Mouse (Mus musculus) intestine, postnatal 0 days (tissue): ENCODE results near the gene Fpgs. TPM values are rescaled to one million over a fixed set of nuclear protein-coding genes. Genes with fewer than 3 reads are reported as not detected.

Experiments used
- ATAC-seq: fragments of 200-750 bp; cut with Nextera tagmentation; 2 replicates; pipeline ENCODE4 v1.8.0; 2017; ENCODE audit warnings: mild to moderate bottlenecking, moderate TSS enrichment, moderate library complexity
- H3K27ac ChIP-seq: fragments of 300-500 bp; sonication (generic); 2 replicates; pipeline ENCODE4 v1.5.1; 2014; ENCODE audit warnings: mild to moderate bottlenecking, low read depth, low read length, moderate library complexity
- H3K27me3 ChIP-seq: fragments of 300-500 bp; sonication (generic); replicated peaks from 2 replicates; pipeline ENCODE4 v1.6.1; 2014; ENCODE audit warnings: low read length, mixed read lengths; ENCODE audit not compliant: control insufficient read depth, insufficient read depth
- H3K36me3 ChIP-seq: fragments of 300-500 bp; sonication (generic); 2 replicates; pipeline ENCODE4 v1.6.1; 2014; ENCODE audit warnings: mild to moderate bottlenecking, moderate library complexity; ENCODE audit not compliant: control insufficient read depth, insufficient read depth
- H3K4me1 ChIP-seq: fragments of 300-500 bp; sonication (generic); replicated peaks from 2 replicates; pipeline ENCODE4 v1.6.1; 2014; ENCODE audit warnings: antibody characterized with exemption, low read length, mixed read lengths; ENCODE audit not compliant: control insufficient read depth, insufficient read depth
- H3K4me2 ChIP-seq: fragments of 300-500 bp; sonication (generic); replicated peaks from 2 replicates; pipeline ENCODE4 v1.6.1; 2014; ENCODE audit warnings: low read depth, mild to moderate bottlenecking, moderate library complexity
- H3K4me3 ChIP-seq: fragments of 300-500 bp; sonication (generic); 2 replicates; pipeline ENCODE4 v1.5.1; 2014; ENCODE audit warnings: low read depth, low read length
- H3K9ac ChIP-seq: fragments of 300-500 bp; sonication (generic); 2 replicates; pipeline ENCODE4 v1.6.1; 2014; ENCODE audit warnings: mild to moderate bottlenecking, low read depth, low read length
- H3K9me3 ChIP-seq: fragments of 300-500 bp; sonication (generic); 2 replicates; pipeline ENCODE4 v1.6.1; 2016; ENCODE audit warnings: mixed run types; ENCODE audit not compliant: control insufficient read depth
- CTCF ChIP-seq: sonication (generic); IDR thresholded peaks from 2 replicates; pipeline ENCODE4 v1.5.1; 2016; ENCODE audit warnings: low read depth, mild to moderate bottlenecking, control low read depth, antibody characterized with exemption, moderate library complexity
- WGBS: fragments of 180-500 bp; shearing (Covaris S2); extraction: QIAGEN DNeasy Blood & Tissue Kit; methylation state at CpG from one replicate; pipeline ENCODE4 v1.1.7; 2014; 5-methylcytosine and 5-hydroxymethylcytosine counted together
- polyA plus RNA-seq: library from polyadenylated mRNA; unstranded; fragments of >200 nt; fragmentation: Nextera tagmentation; extraction: Ambion mirVana; gene quantifications from 2 replicates; pipeline ENCODE4 v1.2.1, GENCODE M21; 2015

Fpgs gene
- polyA plus RNA-seq, 1 experiment from 2014 or later: 12.4 TPM

DNA sequence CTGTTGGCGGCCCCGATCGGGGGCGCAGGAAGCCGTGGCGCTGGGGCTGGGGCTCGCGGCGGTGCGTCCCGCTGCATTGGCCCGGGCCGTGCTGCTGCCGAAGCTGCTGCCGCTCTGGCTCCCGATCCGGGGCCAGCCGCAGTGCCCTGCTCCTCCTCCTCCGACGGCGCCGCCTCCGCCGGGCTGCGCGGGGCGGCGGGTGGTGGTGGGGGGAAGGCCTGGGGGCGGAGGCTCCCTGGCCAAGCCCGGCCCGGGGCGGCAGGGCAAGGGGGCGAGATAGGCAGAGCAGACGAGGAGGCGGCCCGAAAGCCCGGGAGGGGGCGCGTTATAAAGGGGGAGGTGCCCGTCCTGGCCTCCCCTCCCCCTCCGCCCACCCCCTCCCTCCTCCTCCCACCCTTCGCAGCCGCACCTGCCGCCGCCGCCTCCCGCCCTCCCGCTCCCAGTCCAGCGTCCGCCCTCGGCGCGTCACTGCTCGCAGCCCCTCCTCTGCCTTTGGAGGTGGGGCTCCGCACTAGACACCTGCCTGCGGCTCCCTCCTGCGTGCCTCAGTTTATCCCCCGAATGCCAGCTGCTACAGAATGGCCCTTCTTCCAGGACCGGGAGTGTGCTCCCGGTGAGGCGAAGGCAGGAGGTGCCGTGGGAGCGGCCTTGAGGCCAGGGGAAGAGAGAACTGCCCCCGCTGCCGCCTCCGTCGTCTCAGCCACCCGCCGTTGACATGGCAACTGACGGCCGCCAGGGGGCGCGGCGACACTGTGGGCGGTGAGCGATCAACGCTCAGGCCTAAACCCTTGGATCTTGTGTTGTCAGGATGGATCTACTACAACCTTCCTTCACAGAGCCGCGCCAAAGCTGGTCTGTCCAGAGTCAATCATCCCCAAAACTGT, 9.2 kb upstream of the Fpgs start, which contains the start of gene Cdk9:
Gene Cdk9, minus strand, starts transcription at position 143 of the 884 bp plus-strand sequence.
- ATAC-seq: peak; percentile 83
- no peaks in the 10 kb centered on the region for H3K27me3 ChIP-seq

GRCm38 (mm10) chr2:32712586-32712933, 8.6 kb upstream of the Fpgs start:
- Histone ChIP-seq H3K9ac (peak overlapping the region; percentile 85), H3K36me3 (peaks cover 30% of the 10 kb centered on the region), H3K4me1 (peaks cover 13% of the 10 kb centered on the region; the same call in 1 of the 2 replicates), H3K27me3 (no peaks in the 10 kb centered on the region), H3K4me3 (peak overlapping the region; percentile 89), H3K4me2 (peak overlapping the region; percentile 74), H3K9me3 (no peaks in the 10 kb centered on the region), H3K27ac (peak overlapping the region; percentile 80)
- TF ChIP-seq CTCF: no peak
- under 1% methylated on average over 44 of the region's 44 CpGs for WGBS
- ATAC-seq: peak; percentile 88

More for the DNA sequence above, 9.2 kb upstream of the Fpgs start, which contains the start of gene Cdk9:
- H3K36me3 ChIP-seq: peaks cover 24% of the 10 kb centered on the region
- under 1% methylated on average over 50 of the region's 79 CpGs for WGBS
- peak within 1 kb of the TSS; percentile 89 for H3K4me3 ChIP-seq
- peak within 1 kb of the TSS; percentile 85 for H3K9ac ChIP-seq
- peak within 1 kb of the TSS; percentile 74 for H3K4me2 ChIP-seq
- peak; percentile 100 for TF ChIP-seq CTCF
- H3K9me3 ChIP-seq: no peaks in the 10 kb centered on the region
- peaks cover 13% of the 10 kb centered on the region; the same call in 1 of the 2 replicates for H3K4me1 ChIP-seq
- H3K27ac ChIP-seq: peak within 1 kb of the TSS; percentile 80

DNA sequence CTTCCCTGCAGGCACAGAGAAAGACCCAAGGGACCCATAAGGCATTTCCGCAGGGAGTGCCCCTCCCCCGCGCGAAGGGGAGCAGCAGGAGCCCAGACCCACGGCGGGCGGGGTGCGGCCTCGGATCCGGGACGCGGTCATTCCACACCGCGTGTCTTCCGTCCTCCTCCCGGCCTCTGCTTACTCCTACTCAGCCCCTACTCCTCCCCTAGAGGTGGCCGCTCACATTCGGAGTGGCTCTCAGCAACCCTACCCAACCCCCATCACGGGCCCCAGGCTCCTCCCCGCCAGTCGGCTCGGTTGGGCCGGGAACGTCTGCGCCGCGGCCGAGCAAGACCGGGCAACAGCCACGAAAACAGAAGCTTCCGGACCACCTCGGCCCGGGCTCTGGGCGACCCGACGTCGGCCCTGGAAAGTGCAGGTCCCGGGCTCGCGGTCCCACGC, 8.2 kb upstream of the Fpgs start:
- Histone ChIP-seq H3K9ac (peak overlapping the region; percentile 85), H3K27ac (peak overlapping the region; percentile 80), H3K4me3 (peak overlapping the region; percentile 89), H3K27me3 (no peaks in the 10 kb centered on the region), H3K36me3 (peaks cover 34% of the 10 kb centered on the region), H3K4me1 (peaks cover 13% of the 10 kb centered on the region; the same call in 1 of the 2 replicates), H3K9me3 (no peaks in the 10 kb centered on the region), H3K4me2 (peak overlapping the region; percentile 74)
- ATAC-seq: peak; percentile 55
- TF ChIP-seq CTCF: peak; percentile 36; the same call in 1 of the 2 replicates
- WGBS: 1% methylated on average over 39 of the region's 41 CpGs

DNA sequence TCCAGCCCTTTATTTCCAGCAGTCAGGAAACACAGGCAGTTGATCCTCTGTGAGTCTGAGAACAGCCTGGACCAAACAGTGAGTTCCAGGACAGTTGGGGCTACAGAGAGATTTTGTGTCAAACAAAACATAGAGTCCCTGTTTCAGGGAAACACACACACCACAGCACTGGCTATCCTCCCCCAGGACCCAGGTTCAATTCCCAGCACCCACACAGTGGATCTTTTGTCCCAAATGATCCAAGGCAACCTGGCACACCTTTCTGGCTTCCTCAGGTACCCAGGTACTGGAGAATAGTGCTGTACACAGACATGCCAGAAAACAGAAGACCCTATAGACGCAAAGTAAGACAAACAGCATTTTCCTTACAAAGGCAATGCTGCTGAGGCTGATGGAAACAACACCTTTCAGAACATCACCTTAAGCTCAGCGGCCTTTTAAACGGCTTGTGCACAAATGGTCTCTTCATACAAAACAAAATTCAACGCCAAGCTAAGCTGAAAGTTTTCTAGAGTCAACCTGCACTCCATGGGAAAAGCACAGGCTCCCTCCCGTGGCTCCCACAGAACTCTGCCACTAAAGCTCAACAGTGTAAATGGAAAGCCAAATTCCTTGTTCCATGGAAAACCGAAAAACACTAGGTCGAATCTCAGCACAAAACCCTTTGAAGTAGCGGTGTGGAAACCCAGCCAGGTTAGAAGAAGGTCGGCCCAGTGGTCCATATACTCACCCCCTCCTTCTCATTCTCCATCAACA, 7.5 kb upstream of the Fpgs start:
- H3K4me3 ChIP-seq: peak overlapping the region; percentile 89
- 21% methylated on average over 9 of the region's 9 CpGs for WGBS
- ATAC-seq: no peak
- peak; percentile 41; the same call in 1 of the 2 replicates for TF ChIP-seq CTCF
- peak overlapping the region; percentile 74 for H3K4me2 ChIP-seq
- no peaks in the 10 kb centered on the region for H3K9me3 ChIP-seq
- H3K9ac ChIP-seq: peak overlapping the region; percentile 85
- no peaks in the 10 kb centered on the region for H3K27me3 ChIP-seq
- peak overlapping the region; percentile 80 for H3K27ac ChIP-seq
- peaks cover 40% of the 10 kb centered on the region for H3K36me3 ChIP-seq
- peaks cover 13% of the 10 kb centered on the region; the same call in 1 of the 2 replicates for H3K4me1 ChIP-seq

DNA sequence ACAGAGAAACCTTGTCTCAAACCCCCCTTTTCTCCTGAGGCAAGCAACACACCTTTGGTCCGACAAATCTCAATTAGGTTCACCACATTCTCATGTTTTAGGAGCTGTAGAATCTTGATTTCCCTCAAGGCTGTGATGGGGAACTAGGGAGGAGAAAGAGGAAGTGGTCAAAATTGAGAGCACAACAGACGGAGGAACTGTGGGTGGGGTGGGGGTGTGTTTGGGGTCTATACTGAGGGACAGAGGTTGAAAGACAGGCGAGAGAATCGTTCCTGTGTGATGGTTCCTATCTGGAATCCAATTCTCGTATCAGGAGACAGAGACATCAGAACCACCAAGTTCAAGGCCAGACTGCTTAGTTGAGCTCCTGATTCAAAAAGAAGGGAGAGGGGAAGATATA, 6.5 kb upstream of the Fpgs start:
- Histone ChIP-seq H3K4me2 (no peak overlapping the region), H3K9ac (no peak overlapping the region), H3K4me1 (peaks cover 13% of the 10 kb centered on the region; the same call in 1 of the 2 replicates), H3K27me3 (no peaks in the 10 kb centered on the region), H3K4me3 (no peak overlapping the region), H3K36me3 (peaks cover 51% of the 10 kb centered on the region), H3K9me3 (no peaks in the 10 kb centered on the region), H3K27ac (no peak overlapping the region)
- no peak for TF ChIP-seq CTCF
- 74% methylated on average over 5 of the region's 5 CpGs for WGBS
- ATAC-seq: no peak
